24 mouse cellular contexts compared by ENCODE assay signal in genomic region chr1:151737146-151737545, GRCm38 (mm10). TPM values are rescaled to one million over a fixed set of nuclear protein-coding genes. Genes with fewer than 3 reads are reported as not detected.
DNase-seq lines count a peak whose midpoint lies in the region; ATAC-seq and TF ChIP-seq lines count a peak whose summit lies in the region.
"Had no signal": no experiment of that assay in that cellular context is flagged by ENCODE, and none has a peak within 500 bp of the region (broad histone marks: within the 10 kb centered on the region; RNA-seq: fewer than 3 reads in every experiment).

No protein-coding gene starts in this region.

- no peaks in the 10 kb centered on the region for H3K36me3 ChIP-seq in liver, adult 2 months (ENCODE audit: control insufficient read depth, insufficient read depth, low read length)
- H3K36me3 ChIP-seq in liver, embryonic 12.5 days = no peaks in the 10 kb centered on the region
- H3K36me3 ChIP-seq: embryonic facial prominence, embryonic 10.5 days; embryonic facial prominence, embryonic 12.5 days; forebrain, embryonic 15.5 days had no signal

- no peaks in the 10 kb centered on the region for H3K27me3 ChIP-seq in liver, adult 2 months (ENCODE audit: control insufficient read depth, insufficient read depth, low read length)
- H3K27me3 ChIP-seq in liver, embryonic 12.5 days (replicated peaks) = no peaks in the 10 kb centered on the region
- H3K27me3 ChIP-seq: CH12.LX; embryonic facial prominence, embryonic 12.5 days; forebrain, embryonic 13.5 days; forebrain, embryonic 15.5 days; Patski had no signal

- TF ChIP-seq CTCF in liver, adult 2 months (IDR thresholded peaks at IDR 0.05; ENCODE audit: low read depth, low read length) = no peak

- no peak overlapping the region for H3K4me2 ChIP-seq in liver, embryonic 12.5 days
- H3K4me2 ChIP-seq: embryonic facial prominence, embryonic 12.5 days; forebrain, embryonic 13.5 days; forebrain, embryonic 15.5 days had no signal

- ATAC-seq in liver, embryonic 12.5 days = no peak
- no peak for ATAC-seq in erythroblast, adult 5-6 weeks (replicated peaks; ENCODE audit: low FRiP score, poor library complexity, severe bottlenecking)
- ATAC-seq: activated CD4-positive, CD25-positive, alpha-beta regulatory T cell, adult 4 months; CD4-positive, CD25-positive, alpha-beta regulatory T cell, adult 4 months; forebrain, embryonic 13.5 days; forebrain, embryonic 15.5 days; forebrain, postnatal 0 days; Patski had no signal

- no peaks in the 10 kb centered on the region for H3K9me3 ChIP-seq in liver, embryonic 12.5 days (replicated peaks)
- H3K9me3 ChIP-seq: embryonic facial prominence, embryonic 10.5 days; embryonic facial prominence, embryonic 12.5 days; forebrain, embryonic 13.5 days; forebrain, embryonic 15.5 days had no signal

- no peak for TF ChIP-seq POLR2A in liver, adult 2 months (IDR thresholded peaks at IDR 0.05; ENCODE audit: extremely low read depth, insufficient read depth, low read length)

- H3K27ac ChIP-seq in liver, adult 2 months (replicated peaks; ENCODE audit: insufficient read depth, low read depth, low read length) = no peak overlapping the region
- no peak overlapping the region for H3K27ac ChIP-seq in liver, embryonic 12.5 days
- H3K27ac ChIP-seq: embryonic facial prominence, embryonic 10.5 days; embryonic facial prominence, embryonic 12.5 days; forebrain, embryonic 13.5 days; forebrain, embryonic 15.5 days had no signal

- H3K4me1 ChIP-seq in liver, adult 2 months (ENCODE audit: control insufficient read depth, insufficient read depth, low read length) = no peaks in the 10 kb centered on the region; the same call in 1 of the 2 replicates
- peaks cover 22% of the 10 kb centered on the region for H3K4me1 ChIP-seq in liver, embryonic 12.5 days
- H3K4me1 ChIP-seq: embryonic facial prominence, embryonic 10.5 days; embryonic facial prominence, embryonic 12.5 days; forebrain, embryonic 13.5 days; forebrain, embryonic 15.5 days had no signal

- H3K79me2 ChIP-seq in liver, adult 2 months (ENCODE audit: control insufficient read depth, insufficient read depth, low read length) = no peaks in the 10 kb centered on the region

- DNase-seq in liver, adult 2 months (ENCODE audit: extremely low read depth, low read depth, low spot score) = peak; percentile 77
- peak; percentile 44 for DNase-seq in ZHBTc4 (ENCODE audit: low read depth, low spot score)
- no peak for DNase-seq in MN1 (ENCODE audit: low spot score)
- DNase-seq: adrenal gland, adult 8-10 months; adrenal gland, postnatal 14 days; adrenal gland, postnatal 36 days; B cell, adult 2 months; cerebellum, adult 11-12 months; cerebellum, adult 2 months; cerebellum, adult 9-10 months; cerebellum, postnatal 10 days; cerebellum, postnatal 25 days; forebrain, postnatal 0 days had no signal

- WGBS in liver, adult 2 months = 60% methylated on average over 2 of the region's 2 CpGs
- WGBS in liver, embryonic 12.5 days (ENCODE audit: insufficient replicate concordance) = 64% methylated on average over 2 of the region's 2 CpGs

- no peak overlapping the region for H3K9ac ChIP-seq in liver, adult 2 months (ENCODE audit: low read depth, low read length)
- H3K9ac ChIP-seq in liver, embryonic 12.5 days = no peak overlapping the region
- H3K9ac ChIP-seq: embryonic facial prominence, embryonic 12.5 days; forebrain, embryonic 13.5 days; forebrain, embryonic 15.5 days; forebrain, postnatal 0 days had no signal

- no peak overlapping the region for H3K4me3 ChIP-seq in liver, adult 2 months (ENCODE audit: insufficient read depth, low read depth, low read length)
- no peak overlapping the region for H3K4me3 ChIP-seq in liver, embryonic 12.5 days
- H3K4me3 ChIP-seq: embryonic facial prominence, embryonic 10.5 days; embryonic facial prominence, embryonic 12.5 days; erythroblast, embryonic 14.5 days; forebrain, embryonic 13.5 days; forebrain, embryonic 15.5 days had no signal

RNA-seq across cellular contexts. Expression of gene Edem3, which starts 18.0 kb away (rescaled TPM):
- 16.2 and 18.5 TPM in 2 replicates for total RNA-seq in liver, adult 2 months (2014; rRNA removed)
- polyA plus RNA-seq in liver, adult 2 months (2012; rRNA removed) = 4.1 and 4.5 TPM in 2 replicates
- polyA plus RNA-seq in liver, embryonic 12.5 days (2016; fragmentation: Nextera tagmentation; extraction: Ambion mirVana) = 11.9 and 12.5 TPM in 2 replicates
- total RNA-seq in erythroblast, adult 5-6 weeks (2015; ENCODE audit: low replicate concordance) = 6.1 and 6.9 TPM in 2 replicates
- 15.7 and 16.0 TPM in 2 replicates for total RNA-seq in erythroblast, adult 5-6 weeks (2017; ENCODE audit: low replicate concordance)
